Mouse (Mus musculus) stomach, embryonic 14.5 days (tissue): ENCODE measurements around the gene Selplg. TPM values are rescaled to one million over a fixed set of nuclear protein-coding genes. Genes with fewer than 3 reads are reported as not detected.

Experiments used
- ATAC-seq: fragments of 200-750 bp; cut with Nextera tagmentation; 2 replicates; pipeline ENCODE4 v1.8.0; 2017; ENCODE audit warnings: low read depth, moderate TSS enrichment; ENCODE audit not compliant: insufficient number of reproducible peaks, insufficient read depth, low FRiP score
- H3K27ac ChIP-seq: fragments of 300-500 bp; sonication (generic); 2 replicates; pipeline ENCODE4 v1.5.1; 2014; ENCODE audit warnings: mild to moderate bottlenecking, low read length, moderate library complexity, mixed read lengths
- H3K27me3 ChIP-seq: fragments of 300-500 bp; sonication (generic); 2 replicates; pipeline ENCODE4 v1.6.1; 2014; ENCODE audit warnings: low read length, control low read depth, mixed read lengths; ENCODE audit not compliant: control insufficient read depth, insufficient read depth
- H3K36me3 ChIP-seq: fragments of 300-500 bp; sonication (generic); 2 replicates; pipeline ENCODE4 v1.6.1; 2014; ENCODE audit warnings: mild to moderate bottlenecking, control low read depth, low read length, moderate library complexity, mixed read lengths; ENCODE audit not compliant: control insufficient read depth, insufficient read depth
- H3K4me1 ChIP-seq: fragments of 300-500 bp; sonication (generic); 2 replicates; pipeline ENCODE4 v1.6.1; 2014; ENCODE audit warnings: low read length, control low read depth, mixed read lengths; ENCODE audit not compliant: control insufficient read depth, insufficient read depth
- H3K4me2 ChIP-seq: fragments of 300-500 bp; sonication (generic); replicated peaks from 2 replicates; pipeline ENCODE4 v1.6.1; 2014; ENCODE audit warnings: low read depth, low read length, control low read depth
- H3K4me3 ChIP-seq: fragments of 300-500 bp; sonication (generic); 2 replicates; pipeline ENCODE4 v1.5.1; 2014; ENCODE audit warnings: low read depth, low read length, control low read depth
- H3K9ac ChIP-seq: fragments of 300-500 bp; sonication (generic); replicated peaks from 2 replicates; pipeline ENCODE4 v1.6.1; 2014; ENCODE audit warnings: low read depth, mild to moderate bottlenecking, control low read depth, low read length, moderate library complexity, mixed read lengths
- H3K9me3 ChIP-seq: fragments of 300-500 bp; sonication (generic); 2 replicates; pipeline ENCODE4 v1.6.1; 2016; ENCODE audit warnings: low read depth, low read length, control low read depth; ENCODE audit not compliant: control insufficient read depth
- WGBS: fragments of 180-500 bp; shearing (Covaris S2); extraction: QIAGEN DNeasy Blood & Tissue Kit; methylation state at CpG from one replicate; pipeline ENCODE4 v1.1.7; 2014; 5-methylcytosine and 5-hydroxymethylcytosine counted together
- polyA plus RNA-seq: library from polyadenylated mRNA; unstranded; fragments of >200 nt; fragmentation: Nextera tagmentation; extraction: Ambion mirVana; gene quantifications from 2 replicates; pipeline ENCODE4 v1.2.1, GENCODE M21; 2014

Selplg gene
- polyA plus RNA-seq, 1 experiment from 2014 or later = 4.5 TPM

GRCm38 (mm10) chr5:113850680-113851230 lies 18.3 kb upstream of the Selplg start:
- no peaks in the 10 kb centered on the region for H3K9me3 ChIP-seq
- no peak overlapping the region for H3K4me2 ChIP-seq
- H3K9ac ChIP-seq = no peak overlapping the region
- no peak overlapping the region for H3K27ac ChIP-seq
- no peak for ATAC-seq
- peaks cover 32% of the 10 kb centered on the region for H3K36me3 ChIP-seq
- WGBS = 80% methylated on average over 8 of the region's 8 CpGs
- H3K4me3 ChIP-seq = no peak overlapping the region
- H3K4me1 ChIP-seq = no peaks in the 10 kb centered on the region
- no peaks in the 10 kb centered on the region for H3K27me3 ChIP-seq

- no peak overlapping the region for H3K4me2 ChIP-seq
- H3K27ac ChIP-seq = no peak overlapping the region
- H3K4me3 ChIP-seq = no peak overlapping the region
- H3K4me1 ChIP-seq = no peaks in the 10 kb centered on the region
- H3K27me3 ChIP-seq = no peaks in the 10 kb centered on the region
- WGBS = 76% methylated on average over 9 of the region's 9 CpGs
- ATAC-seq = no peak
- no peaks in the 10 kb centered on the region for H3K9me3 ChIP-seq
- peaks cover 49% of the 10 kb centered on the region for H3K36me3 ChIP-seq
- H3K9ac ChIP-seq = no peak overlapping the region
Observed at GRCm38 (mm10) chr5:113847636-113848035, 15.2 kb upstream of the Selplg start.

- ATAC-seq = peak; percentile 54; the same call in 1 of the 2 replicates
- H3K36me3 ChIP-seq = peaks cover 49% of the 10 kb centered on the region
- WGBS = 88% methylated on average over 8 of the region's 8 CpGs
Observed at GRCm38 (mm10) chr5:113846656-113847055, 14.2 kb upstream of the Selplg start.

GRCm38 (mm10) chr5:113845627-113846026 lies 13.2 kb upstream of the Selplg start:
- WGBS = 81% methylated on average over 8 of the region's 8 CpGs
- H3K27ac ChIP-seq = no peak overlapping the region

More at GRCm38 (mm10) chr5:113846656-113847055, 14.2 kb upstream of the Selplg start:
- H3K9ac ChIP-seq = no peak overlapping the region
- no peak overlapping the region for H3K27ac ChIP-seq
- no peaks in the 10 kb centered on the region for H3K9me3 ChIP-seq
- H3K4me3 ChIP-seq = no peak overlapping the region
- no peak overlapping the region for H3K4me2 ChIP-seq
- no peaks in the 10 kb centered on the region for H3K27me3 ChIP-seq
- H3K4me1 ChIP-seq = peaks cover 3% of the 10 kb centered on the region

GRCm38 (mm10) chr5:113844721-113845120 lies 12.3 kb upstream of the Selplg start:
- H3K4me3 ChIP-seq = no peak overlapping the region
- no peaks in the 10 kb centered on the region for H3K9me3 ChIP-seq
- WGBS = 60% methylated on average over 7 of the region's 7 CpGs
- peaks cover 40% of the 10 kb centered on the region for H3K36me3 ChIP-seq
- no peaks in the 10 kb centered on the region for H3K27me3 ChIP-seq
- no peak overlapping the region for H3K9ac ChIP-seq
- H3K27ac ChIP-seq = peak overlapping the region; percentile 66; the same call in 1 of the 2 replicates
- ATAC-seq = no peak; the same call in 1 of the 2 replicates
- peaks cover 5% of the 10 kb centered on the region for H3K4me1 ChIP-seq
- H3K4me2 ChIP-seq = no peak overlapping the region

More at GRCm38 (mm10) chr5:113845627-113846026, 13.2 kb upstream of the Selplg start:
- peaks cover 5% of the 10 kb centered on the region for H3K4me1 ChIP-seq
- H3K9ac ChIP-seq = no peak overlapping the region
- H3K36me3 ChIP-seq = peaks cover 47% of the 10 kb centered on the region
- no peak overlapping the region for H3K4me2 ChIP-seq
- no peak for ATAC-seq
- no peaks in the 10 kb centered on the region for H3K27me3 ChIP-seq
- no peaks in the 10 kb centered on the region for H3K9me3 ChIP-seq
- H3K4me3 ChIP-seq = no peak overlapping the region

GRCm38 (mm10) chr5:113844106-113844505 lies 11.7 kb upstream of the Selplg start:
- H3K4me3 ChIP-seq = no peak overlapping the region
- peaks cover 40% of the 10 kb centered on the region for H3K36me3 ChIP-seq
- ATAC-seq = no peak
- no peaks in the 10 kb centered on the region for H3K9me3 ChIP-seq
- peaks cover 5% of the 10 kb centered on the region for H3K4me1 ChIP-seq
- 59% methylated on average over 15 of the region's 15 CpGs for WGBS
- H3K27me3 ChIP-seq = no peaks in the 10 kb centered on the region
- H3K9ac ChIP-seq = no peak overlapping the region
- H3K4me2 ChIP-seq = no peak overlapping the region
- H3K27ac ChIP-seq = peak overlapping the region; percentile 66; the same call in 1 of the 2 replicates

GRCm38 (mm10) chr5:113842906-113843305 lies 10.5 kb upstream of the Selplg start:
- H3K9ac ChIP-seq = no peak overlapping the region
- H3K9me3 ChIP-seq = no peaks in the 10 kb centered on the region
- peaks cover 5% of the 10 kb centered on the region for H3K4me1 ChIP-seq
- no peak overlapping the region for H3K27ac ChIP-seq
- WGBS = 90% methylated on average over 9 of the region's 9 CpGs
- H3K4me2 ChIP-seq = no peak overlapping the region
- no peak for ATAC-seq
- no peaks in the 10 kb centered on the region for H3K27me3 ChIP-seq
- no peak overlapping the region for H3K4me3 ChIP-seq
- H3K36me3 ChIP-seq = peaks cover 36% of the 10 kb centered on the region

GRCm38 (mm10) chr5:113842244-113842643 lies 9.8 kb upstream of the Selplg start:
- peaks cover 5% of the 10 kb centered on the region for H3K4me1 ChIP-seq
- WGBS = 78% methylated on average over 9 of the region's 9 CpGs
- H3K36me3 ChIP-seq = peaks cover 29% of the 10 kb centered on the region
- no peaks in the 10 kb centered on the region for H3K27me3 ChIP-seq
- H3K9me3 ChIP-seq = no peaks in the 10 kb centered on the region
- no peak overlapping the region for H3K27ac ChIP-seq
- H3K9ac ChIP-seq = no peak overlapping the region
- H3K4me2 ChIP-seq = no peak overlapping the region
- no peak overlapping the region for H3K4me3 ChIP-seq
- ATAC-seq = no peak
